Mouse (Mus musculus): ENCODE results near the gene Trio.
A peak's percentile ranks its signal among the peaks of the same experiment; 100 is the strongest.
"Not testable (repeated sequence)": the region's sequence is repeated elsewhere in the genome, so short reads cannot be mapped to it uniquely, and the experiment has no call there.

Gene Trio

GRCm38 (mm10) chr15:27759890-27760289 is 265.8 kb downstream of the Trio start:
- no peak for DNase-seq

GRCm38 (mm10) chr15:27758680-27759079 is 267.0 kb downstream of the Trio start:
- no peak for DNase-seq

GRCm38 (mm10) chr15:27756426-27756825 is 269.2 kb downstream of the Trio start:
- no peak for DNase-seq

GRCm38 (mm10) chr15:27754571-27755260 is 270.9 kb downstream of the Trio start:
- DNase-seq = no peak

- no peak for DNase-seq
Observed at GRCm38 (mm10) chr15:27753923-27754322, 271.7 kb downstream of the Trio start.

GRCm38 (mm10) chr15:27752677-27753342 is 272.8 kb downstream of the Trio start:
- no peak for DNase-seq

DNA sequence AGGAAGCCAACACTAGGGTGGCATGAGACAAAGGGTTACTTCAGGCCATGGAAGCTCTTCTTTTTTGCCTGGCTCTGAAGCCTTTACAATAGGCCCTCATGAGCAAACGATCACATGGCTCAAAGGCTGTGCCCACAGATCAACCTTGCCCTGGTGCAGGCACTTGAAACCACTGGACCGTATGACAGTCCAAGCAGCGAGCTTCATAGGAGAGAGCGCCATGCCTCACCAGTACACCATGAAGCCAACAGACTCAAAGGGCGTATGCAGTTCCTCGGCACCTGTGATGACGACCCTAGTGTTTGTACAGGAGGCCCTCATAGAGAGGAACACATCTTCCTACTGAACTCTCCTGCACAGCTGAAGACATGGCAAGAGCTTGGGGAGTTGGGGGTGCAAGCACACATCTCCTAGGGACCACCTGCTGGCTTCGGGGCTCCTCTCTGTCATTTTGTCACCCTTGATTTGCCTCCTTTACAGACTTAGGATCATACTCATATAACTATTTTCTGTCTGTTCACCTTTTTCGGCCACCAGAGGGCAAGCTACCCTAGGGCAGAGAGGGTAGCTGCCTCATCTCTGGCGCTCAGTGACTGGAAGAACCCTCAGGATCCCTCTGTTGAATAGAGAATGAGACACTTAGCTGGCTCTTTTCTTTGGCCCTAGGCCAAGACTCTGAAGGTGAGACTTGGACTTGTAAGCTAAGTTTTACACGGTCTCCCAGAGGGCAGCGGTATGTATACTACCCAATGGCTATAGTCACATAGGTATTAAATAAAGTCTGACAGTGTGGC is 273.8 kb downstream of the Trio start:
- peak; percentile 68 for DNase-seq

DNA sequence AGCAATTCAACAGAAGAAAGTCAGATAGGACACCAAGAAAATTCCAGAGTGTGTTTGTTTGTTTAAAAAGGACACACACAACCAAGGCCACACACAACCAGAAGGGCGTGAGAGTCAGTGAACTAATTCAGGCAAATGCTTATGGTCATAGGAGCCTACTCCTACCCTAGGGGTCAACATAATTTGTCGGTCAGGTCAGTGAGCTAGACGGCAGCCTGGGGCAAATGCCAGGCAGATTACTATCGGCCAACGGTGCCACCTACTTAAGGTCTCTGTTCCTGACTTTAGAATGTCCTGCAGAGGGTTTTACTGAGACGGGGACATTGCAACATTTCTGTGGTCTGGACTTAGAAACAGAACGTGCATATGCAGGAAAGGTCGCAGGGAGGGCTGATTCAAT is 276.9 kb downstream of the Trio start:
- DNase-seq = peak; percentile 73

- no peak for DNase-seq
Observed at GRCm38 (mm10) chr15:27747512-27747911, 278.1 kb downstream of the Trio start.

- no peak for DNase-seq
Observed at GRCm38 (mm10) chr15:27744995-27745394, 280.7 kb downstream of the Trio start.

GRCm38 (mm10) chr15:27740080-27740479 is 285.6 kb downstream of the Trio start:
- DNase-seq = no peak

- DNase-seq = no peak
Observed at GRCm38 (mm10) chr15:27731818-27732217, 293.8 kb downstream of the Trio start.

GRCm38 (mm10) chr15:27726228-27726627 is 299.4 kb downstream of the Trio start:
- no peak for DNase-seq

- no peak for DNase-seq
Observed at GRCm38 (mm10) chr15:27724796-27725680, 300.6 kb downstream of the Trio start.

DNA sequence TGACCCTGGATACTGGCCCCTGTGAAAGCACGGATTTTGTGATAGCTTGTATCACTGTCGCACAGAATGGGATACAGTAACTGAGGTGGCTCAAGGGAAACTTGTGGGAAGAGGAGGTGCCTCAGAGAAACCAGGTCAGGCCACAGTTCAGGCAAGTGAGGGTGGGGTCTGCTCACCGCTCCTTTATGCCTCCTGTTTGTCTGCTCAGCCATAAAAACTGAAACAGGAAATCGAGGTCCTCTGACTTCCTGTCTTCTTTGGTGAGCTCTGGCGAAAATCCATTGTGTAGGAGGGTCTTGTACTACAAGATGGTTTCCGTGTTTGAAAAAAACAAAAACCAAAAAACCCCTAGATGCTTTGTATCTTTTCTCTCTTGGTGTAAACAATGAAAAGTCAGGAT is 301.4 kb downstream of the Trio start:
- no peak for DNase-seq

DNA sequence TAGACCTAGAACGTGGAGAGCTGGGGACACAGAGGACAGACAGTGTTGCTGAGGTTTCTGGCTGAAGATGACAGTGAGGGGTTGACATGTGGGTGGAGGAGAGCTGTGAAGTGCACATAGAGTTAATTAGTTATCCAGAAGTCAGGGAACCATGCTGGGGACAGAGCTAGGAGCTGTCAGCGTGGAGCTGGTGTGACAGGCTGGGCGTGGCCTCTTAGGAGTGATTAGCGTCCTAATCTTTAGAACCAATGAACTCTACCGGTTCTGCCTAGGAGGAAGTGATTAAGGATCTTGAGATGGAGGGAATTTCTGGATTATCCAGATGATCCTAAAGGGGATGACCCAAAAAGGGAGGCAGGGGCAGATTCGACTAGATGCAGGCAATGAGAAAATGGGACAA is 301.9 kb downstream of the Trio start:
- no peak for DNase-seq

DNA sequence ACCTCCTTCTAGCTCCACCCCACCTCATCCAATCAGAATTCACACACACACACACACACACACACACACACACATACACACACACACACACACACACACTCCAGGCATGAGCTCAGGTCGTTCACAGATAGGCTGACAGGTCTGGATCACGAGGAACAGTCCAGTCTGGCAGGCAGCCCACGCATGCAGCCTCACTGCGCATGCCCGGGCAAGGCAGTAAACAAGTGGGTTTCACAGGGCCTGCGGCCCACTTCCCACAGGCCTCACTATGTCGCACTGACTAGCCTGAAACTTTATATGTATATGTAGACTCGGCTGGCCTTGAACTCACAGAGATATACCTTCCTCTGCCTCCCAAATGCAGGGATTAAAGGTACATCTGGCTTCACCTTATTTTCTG is 305.4 kb downstream of the Trio start:
- DNase-seq = not testable (repeated sequence)

DNA sequence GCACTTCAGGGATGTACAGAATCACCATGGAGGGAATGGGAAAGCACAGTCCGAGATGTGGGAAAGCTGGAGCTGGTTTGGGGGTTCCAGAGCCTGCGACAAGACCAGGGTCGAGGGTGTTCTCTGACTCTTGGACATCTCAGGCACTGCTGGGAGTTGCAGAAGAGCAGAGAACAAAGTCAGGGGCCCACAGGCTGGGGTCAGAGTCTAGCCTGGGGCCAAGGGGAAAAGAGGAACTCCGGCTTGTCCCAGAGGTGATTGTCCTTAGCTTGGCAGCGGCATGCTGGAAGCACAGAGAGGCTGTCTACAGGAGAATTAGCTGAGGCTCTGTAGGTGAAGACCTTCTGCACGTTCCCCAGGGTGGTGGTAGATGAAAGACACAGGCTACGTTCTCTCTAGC is 307.0 kb downstream of the Trio start:
- DNase-seq = no peak

GRCm38 (mm10) chr15:27715331-27715730 is 310.3 kb downstream of the Trio start:
- DNase-seq = no peak

- no peak for DNase-seq
Observed at GRCm38 (mm10) chr15:27710698-27711097, 314.9 kb downstream of the Trio start.

DNA sequence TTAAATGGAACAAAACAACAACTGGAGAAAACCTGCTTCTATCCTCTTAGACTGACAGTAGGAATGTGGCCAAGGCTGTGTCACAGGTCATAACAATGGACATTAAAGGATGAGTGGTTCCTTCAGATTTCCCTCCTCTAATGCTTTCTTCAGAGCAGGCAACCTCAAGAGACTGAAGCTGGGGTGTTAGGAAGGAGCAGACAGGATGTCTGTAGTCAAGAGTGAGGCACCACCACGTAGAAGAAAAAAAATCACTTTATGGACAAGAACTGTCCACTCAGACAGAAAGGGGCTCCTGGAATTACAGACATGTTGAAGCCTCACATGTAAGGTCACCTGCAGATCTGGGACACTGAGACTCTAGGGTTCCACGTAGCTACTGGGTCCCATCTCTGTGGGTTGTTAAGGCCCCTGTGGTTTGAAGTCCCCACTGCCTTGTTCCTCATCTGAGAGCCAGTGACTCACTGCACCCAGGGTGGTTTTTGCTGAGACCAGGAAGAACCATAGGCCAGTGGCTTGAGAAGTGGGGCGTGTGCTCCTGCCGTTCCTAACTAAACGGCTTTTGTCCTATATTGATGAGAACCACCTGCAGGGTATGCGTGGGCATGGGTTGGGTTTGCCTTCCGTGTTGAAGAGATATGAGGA is 316.6 kb downstream of the Trio start:
- DNase-seq = no peak

DNA sequence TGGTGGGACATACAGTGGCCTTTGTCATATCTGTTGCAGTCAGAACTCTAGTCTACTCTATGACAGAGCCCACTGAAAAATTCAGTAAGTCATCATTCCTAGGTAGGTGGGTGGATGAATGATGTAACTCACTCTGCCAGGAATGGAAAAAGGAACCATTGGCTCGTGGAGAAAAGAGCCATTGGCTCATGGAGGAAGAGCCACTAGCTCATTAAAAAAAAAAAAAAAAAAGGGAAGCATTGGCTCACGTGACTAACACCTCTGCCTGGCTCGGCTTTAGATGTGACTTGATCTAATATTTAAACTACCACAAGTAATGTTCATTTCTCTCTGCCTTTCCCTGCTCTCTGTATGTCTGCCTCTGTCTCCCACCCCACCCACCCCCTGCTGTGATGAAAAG is 317.1 kb downstream of the Trio start:
- no peak for DNase-seq

All from kidney, adult 11 months (tissue).